Mouse (Mus musculus) thymus, adult 18-20 months (tissue): Measurements from ENCODE around the gene Pde8b.

Source experiments
- DNase-seq, 2 experiments: peaks; one replicate each; pipeline ENCODE4 v3.0.0; 2022; ENCODE audit warnings: mixed read lengths in 2 of 2

The Pde8b gene

DNA sequence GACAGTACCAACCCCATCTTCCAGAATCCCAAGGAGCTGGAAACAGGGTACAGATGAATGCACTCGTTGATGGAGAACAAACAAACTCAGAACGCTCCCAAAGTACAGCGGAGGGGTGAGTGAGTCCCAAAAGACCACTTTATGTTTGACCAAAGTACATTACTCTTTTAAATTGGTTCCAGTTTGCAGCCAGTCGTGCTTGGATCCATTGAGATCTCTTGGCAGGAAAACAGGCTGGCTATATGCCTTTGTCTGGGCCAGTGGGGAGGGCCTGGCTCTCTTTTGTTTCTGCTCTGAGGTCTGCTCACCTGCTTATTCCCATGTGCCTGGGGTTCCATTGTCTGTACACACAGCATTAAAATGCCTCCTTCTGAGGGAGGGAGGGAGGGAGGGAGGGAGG lies 118.3 kb downstream of the Pde8b start:
- no peak for DNase-seq

DNA sequence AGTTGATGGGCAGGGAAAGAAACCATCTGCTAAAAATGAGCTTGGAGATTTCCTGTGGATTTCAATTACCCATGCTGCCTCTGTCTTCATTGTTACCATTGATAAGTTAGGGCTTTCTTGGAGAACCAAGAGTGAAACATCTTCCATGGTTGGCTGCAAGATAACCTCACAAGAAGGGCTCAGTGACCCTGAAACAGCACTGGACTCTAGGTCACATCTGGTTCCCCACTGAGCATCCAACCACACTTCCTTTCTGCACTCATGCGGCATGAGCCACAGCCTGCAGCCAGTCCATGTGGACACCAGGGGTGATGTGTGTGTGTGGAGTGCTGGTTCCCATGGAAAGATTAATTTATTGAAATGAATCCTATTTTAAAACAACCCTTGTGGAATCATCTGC lies 119.1 kb downstream of the Pde8b start:
- no peak for DNase-seq

DNA sequence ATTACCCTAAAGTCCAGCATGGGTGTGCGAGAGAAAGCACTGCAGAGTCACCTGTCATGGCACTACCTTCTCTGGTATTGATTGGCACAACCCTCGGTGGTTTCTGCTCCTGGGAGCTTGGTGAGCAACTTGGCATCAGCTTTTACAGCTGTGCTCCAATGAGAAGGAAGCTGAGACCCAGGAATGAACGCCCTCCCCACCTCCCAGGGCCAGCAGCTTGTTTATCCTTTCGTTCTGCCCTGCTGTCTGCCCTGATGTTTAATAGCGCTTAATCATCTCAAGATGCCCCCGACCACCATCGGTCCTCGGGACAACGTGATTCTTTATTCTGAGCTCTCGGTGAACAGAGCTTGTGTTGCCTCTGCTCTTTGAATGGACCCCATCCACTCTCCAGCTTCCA lies 122.8 kb downstream of the Pde8b start:
- DNase-seq = no peak

DNA sequence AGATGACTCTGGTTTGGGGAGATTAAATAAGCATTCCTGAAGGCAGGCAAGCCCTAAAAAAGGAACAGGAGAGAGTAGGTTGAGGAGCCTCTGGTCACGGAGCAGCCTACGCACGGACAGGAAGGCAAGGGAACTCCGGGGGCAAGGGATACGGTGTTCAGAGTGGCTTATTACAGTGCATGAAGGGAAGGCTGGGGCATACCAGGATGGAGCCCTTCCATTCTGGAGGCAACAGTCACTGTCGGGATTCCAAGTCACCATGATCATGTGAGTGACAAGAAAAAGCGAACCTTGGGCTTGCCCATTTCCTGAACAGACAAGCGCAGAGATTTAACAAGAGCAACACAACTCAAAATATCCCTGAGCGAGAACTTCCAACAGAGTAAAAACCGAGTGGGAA lies 123.3 kb downstream of the Pde8b start:
- DNase-seq = no peak

- DNase-seq = no peak
Measured at GRCm38 (mm10) chr13:95125546-95126215, 124.5 kb downstream of the Pde8b start.

DNA sequence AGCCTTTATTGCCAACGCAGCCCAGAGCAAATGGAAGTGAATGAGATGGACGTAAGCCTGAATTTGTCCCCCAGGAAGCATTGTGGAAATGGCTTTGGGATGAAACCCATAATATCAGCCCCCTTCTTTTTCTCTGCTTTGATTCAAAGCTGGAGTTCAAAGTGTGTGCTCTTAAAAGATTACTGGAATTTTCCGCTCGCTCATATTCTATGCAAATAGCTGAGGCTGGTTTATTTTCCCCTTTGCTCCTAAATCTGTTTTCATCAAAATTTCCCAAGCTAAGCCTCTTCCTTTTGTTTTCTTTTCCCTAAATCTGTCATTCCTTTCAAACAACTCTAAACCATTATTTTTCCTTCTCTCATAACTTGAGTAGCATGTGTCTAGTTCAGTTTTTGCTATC lies 129.6 kb downstream of the Pde8b start:
- DNase-seq = no peak

DNA sequence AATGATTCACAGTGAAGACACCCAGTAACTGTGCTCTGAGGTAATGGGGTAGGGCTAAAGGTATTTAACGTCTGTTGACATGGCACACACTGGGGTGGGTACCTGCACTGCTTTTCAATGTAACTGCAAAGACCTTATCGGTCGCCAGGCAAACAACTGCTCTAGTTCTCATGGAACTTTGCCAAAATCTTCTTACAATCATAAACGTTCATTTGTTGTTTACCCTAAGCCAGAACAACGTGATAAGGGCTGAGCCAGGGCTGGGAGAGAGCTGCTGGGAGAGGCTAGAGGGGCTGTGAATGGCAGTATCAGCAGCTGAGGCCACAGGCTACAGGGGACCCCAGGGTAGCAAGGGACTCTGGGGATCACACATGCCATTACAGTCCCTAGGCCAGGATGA lies 136.4 kb downstream of the Pde8b start:
- DNase-seq = no peak

DNA sequence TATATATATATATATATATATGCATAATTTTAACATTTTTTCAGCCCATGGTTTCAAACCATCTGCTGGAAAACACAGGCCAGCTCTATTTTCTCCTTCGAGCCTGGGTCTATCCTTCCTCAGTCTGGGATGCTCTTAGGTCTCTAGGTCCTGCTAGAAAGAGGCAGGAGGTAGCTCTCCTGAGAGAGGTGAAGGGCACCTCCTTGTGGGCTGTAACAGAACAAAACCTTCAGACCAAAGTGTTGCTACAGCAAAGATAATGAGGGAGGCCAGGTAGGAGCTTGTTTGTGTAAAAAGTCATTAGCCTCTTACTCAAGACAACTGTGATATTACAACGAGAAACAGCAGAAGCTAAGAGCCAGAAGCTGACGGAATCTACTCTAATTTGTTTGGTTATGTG lies 140.6 kb downstream of the Pde8b start:
- no peak for DNase-seq

GRCm38 (mm10) chr13:95108035-95108434 lies 142.1 kb downstream of the Pde8b start:
- DNase-seq = no peak

GRCm38 (mm10) chr13:95104865-95105264 lies 145.3 kb downstream of the Pde8b start:
- DNase-seq = no peak

- DNase-seq = no peak
Measured at GRCm38 (mm10) chr13:95102985-95103590, 147.0 kb downstream of the Pde8b start.

- DNase-seq = no peak
Measured at GRCm38 (mm10) chr13:95101315-95101714, 148.8 kb downstream of the Pde8b start.

- no peak for DNase-seq
Measured at GRCm38 (mm10) chr13:95098931-95099720, 151.0 kb downstream of the Pde8b start.

- DNase-seq = no peak
Measured at GRCm38 (mm10) chr13:95096646-95097045, 153.5 kb downstream of the Pde8b start.

DNA sequence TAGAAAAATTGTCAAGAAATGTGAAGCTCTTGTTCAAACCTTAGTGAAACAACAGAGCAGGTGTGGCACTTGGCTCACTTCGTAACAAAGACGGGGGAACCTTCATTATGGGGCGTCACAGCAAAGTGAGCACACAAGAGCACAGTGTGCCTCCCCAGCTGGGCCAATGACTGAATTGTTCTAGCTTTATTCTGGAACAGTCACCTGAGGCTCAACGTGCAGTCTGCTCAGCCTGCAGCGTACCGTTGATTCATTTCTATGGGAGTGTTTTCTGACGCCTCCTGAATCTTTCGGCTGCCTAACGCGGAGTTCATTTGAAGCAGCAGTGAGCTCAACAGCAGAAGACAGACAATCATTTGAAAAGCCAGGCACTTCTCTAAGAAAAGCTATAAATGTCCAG lies 154.3 kb downstream of the Pde8b start:
- no peak for DNase-seq

GRCm38 (mm10) chr13:95091546-95092445 lies 158.3 kb downstream of the Pde8b start:
- no peak for DNase-seq

DNA sequence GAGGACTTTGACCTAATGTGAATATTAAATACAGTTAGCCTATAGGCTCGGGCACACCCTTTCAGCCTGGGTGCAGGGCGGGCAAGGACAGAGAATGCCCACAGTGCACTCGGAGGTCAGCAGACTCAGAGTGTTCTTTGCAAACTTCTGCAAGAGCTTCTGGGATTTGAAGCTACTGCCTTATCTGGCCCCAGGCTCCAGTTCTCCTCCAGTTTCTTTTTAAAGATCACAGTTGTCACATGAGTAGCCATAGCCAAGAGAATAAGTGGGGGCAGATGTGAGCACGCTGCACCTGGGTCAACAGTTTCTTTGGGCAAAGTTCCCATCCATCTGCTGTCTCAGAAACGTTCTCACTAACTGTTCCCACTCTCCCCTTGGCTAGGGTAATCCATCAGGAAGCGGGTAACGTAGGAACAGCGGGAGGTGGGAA lies 162.8 kb downstream of the Pde8b start:
- no peak for DNase-seq

DNA sequence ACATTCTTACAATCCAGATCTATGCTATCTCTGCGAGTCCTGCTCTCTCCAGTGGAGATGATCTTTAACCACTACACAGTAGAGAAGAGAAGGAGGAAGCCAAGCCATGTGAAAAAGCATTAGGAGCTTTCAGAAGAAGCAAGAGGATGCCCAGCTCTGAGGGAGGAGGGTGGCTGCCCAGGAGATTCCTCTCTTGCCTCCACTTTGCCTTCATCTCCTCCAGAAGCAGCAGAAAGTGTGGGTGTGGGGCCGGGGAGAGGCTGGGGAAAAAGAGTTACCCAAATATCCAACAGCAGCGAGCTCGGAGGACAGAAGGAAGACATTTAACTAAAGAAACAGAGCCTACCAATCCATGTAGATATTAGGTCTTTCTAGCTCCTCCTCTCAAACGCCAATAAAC lies 164.1 kb downstream of the Pde8b start:
- DNase-seq = no peak

GRCm38 (mm10) chr13:95082611-95083010 lies 167.5 kb downstream of the Pde8b start:
- no peak for DNase-seq

DNA sequence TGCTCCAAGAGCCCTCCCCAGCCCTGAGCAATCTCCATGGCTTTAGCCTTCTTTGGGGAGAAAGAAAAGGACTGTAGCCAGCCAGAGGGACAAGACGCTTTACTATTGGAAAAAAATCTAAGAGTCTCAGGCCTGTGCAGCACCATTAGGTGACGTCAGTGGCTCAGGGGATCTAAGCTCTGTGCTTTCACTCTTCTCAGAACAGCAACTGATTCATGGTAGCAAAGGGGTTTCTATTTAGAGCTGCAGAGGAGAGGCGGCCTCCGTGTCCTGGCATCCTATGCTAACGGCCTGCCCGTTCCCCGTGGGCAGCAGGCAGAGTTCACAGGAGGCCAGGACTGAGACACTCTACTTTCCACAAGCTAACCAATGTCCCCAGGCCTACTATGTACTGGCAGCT lies 169.1 kb downstream of the Pde8b start:
- DNase-seq = no peak

DNA sequence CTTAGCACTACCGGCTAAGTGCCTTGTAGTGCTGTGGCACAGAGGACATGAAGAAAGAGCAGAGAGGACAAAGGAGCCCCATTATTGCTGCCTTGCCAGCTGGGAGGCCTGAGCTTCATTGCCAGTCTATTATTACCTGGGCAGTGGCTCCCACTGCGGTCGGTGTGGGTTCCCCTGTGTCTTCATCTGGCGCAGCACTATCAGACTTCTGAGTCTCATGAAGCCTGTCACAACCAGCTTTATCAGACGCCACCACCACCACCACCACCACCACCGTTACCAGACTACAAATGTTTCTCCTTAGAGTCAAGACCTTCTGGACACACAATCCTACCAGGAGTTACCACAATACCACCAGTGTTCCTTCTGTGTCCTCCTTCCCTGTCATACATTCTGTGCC lies 171.6 kb downstream of the Pde8b start:
- DNase-seq = no peak

- DNase-seq = no peak
Measured at GRCm38 (mm10) chr13:95077688-95078087, 172.4 kb downstream of the Pde8b start.

- DNase-seq = no peak
Measured at GRCm38 (mm10) chr13:95076142-95076541, 174.0 kb downstream of the Pde8b start.
